Mouse (Mus musculus) midbrain, embryonic 13.5 days (tissue): ENCODE measurements around the gene Ak1. TPM values are rescaled to one million over a fixed set of nuclear protein-coding genes. Genes with fewer than 3 reads are reported as not detected.

Experiments used
- ATAC-seq: fragments of 200-750 bp; cut with Nextera tagmentation; 2 replicates; pipeline ENCODE4 v1.8.0; 2017; ENCODE audit warnings: mild to moderate bottlenecking, moderate TSS enrichment, moderate library complexity
- H3K27ac ChIP-seq: fragments of 300-500 bp; sonication (generic); 2 replicates; pipeline ENCODE4 v1.5.1; 2015; ENCODE audit warnings: inconsistent platforms, mild to moderate bottlenecking, moderate library complexity
- H3K27me3 ChIP-seq: fragments of 300-500 bp; sonication (generic); 2 replicates; pipeline ENCODE4 v1.6.1; 2015; ENCODE audit warnings: mild to moderate bottlenecking, inconsistent platforms
- H3K36me3 ChIP-seq: fragments of 300-500 bp; sonication (generic); 2 replicates; pipeline ENCODE4 v1.6.1; 2015; ENCODE audit warnings: mild to moderate bottlenecking, inconsistent platforms
- H3K4me1 ChIP-seq: fragments of 300-500 bp; sonication (generic); replicated peaks from 2 replicates; pipeline ENCODE4 v1.6.1; 2015; ENCODE audit warnings: inconsistent platforms
- H3K4me2 ChIP-seq: fragments of 300-500 bp; sonication (generic); replicated peaks from 2 replicates; pipeline ENCODE4 v1.6.1; 2015; ENCODE audit warnings: moderate library complexity, mild to moderate bottlenecking, inconsistent platforms
- H3K4me3 ChIP-seq: fragments of 300-500 bp; sonication (generic); replicated peaks from 2 replicates; pipeline ENCODE4 v1.5.1; 2015; ENCODE audit warnings: mild to moderate bottlenecking, inconsistent platforms
- H3K9ac ChIP-seq: fragments of 300-500 bp; sonication (generic); replicated peaks from 2 replicates; pipeline ENCODE4 v1.6.1; 2015; ENCODE audit warnings: mild to moderate bottlenecking, inconsistent platforms
- H3K9me3 ChIP-seq: fragments of 300-500 bp; sonication (generic); 2 replicates; pipeline ENCODE4 v1.6.1; 2016; ENCODE audit warnings: mild to moderate bottlenecking, inconsistent platforms
- WGBS: fragments of 180-500 bp; shearing (Covaris S2); methylation state at CpG from one replicate; pipeline ENCODE4 v1.1.7; 2015; 5-methylcytosine and 5-hydroxymethylcytosine counted together
- polyA plus RNA-seq: library from polyadenylated mRNA; unstranded; fragments of >200 nt; fragmentation: Nextera tagmentation; extraction: Ambion mirVana; gene quantifications from 2 replicates; pipeline ENCODE4 v1.2.1, GENCODE M21; 2015

The Ak1 gene
- polyA plus RNA-seq, 1 experiment from 2014 or later, result 62.9 TPM

DNA sequence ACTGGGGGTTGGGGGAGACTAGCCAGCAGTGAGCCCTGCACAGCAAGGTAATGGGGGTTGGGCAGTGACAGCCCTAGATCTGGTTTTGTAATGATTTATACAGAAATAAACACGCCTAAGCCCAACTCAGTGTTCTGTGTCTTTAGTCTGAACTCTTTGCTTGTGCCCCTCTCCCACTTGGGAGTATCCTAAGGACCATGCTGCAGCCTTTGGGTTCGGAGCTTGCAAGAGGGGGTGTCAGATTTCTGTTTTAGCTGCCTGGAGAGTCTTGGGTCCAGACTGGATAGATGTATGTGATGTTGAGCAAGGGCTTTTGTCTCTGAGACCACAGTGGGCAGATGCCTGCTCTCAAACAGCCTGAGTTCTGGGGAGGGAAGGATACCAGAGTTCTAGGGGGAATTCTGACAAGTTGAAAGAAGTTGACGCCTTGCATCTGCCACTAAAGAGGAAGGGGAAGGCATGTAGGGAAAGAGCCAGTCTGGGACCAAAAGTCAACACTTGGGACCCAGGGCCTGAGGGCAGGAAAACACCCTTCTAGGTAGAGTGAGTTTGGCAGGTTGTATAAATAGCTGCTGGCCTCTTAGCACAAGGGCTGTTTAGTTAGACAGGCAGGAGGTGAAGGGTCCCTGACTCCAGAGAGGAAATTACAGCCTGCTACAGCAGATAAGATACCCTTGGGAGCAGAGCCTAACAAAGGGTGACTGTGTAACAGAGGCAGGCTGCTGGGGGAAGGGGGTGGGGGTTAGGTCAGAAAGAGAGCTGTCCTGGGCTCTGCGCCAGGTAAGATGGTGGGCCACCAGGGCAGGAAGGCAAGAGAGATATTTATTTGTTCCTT is 659 bp upstream of the Ak1 start:
- Histone ChIP-seq H3K27me3 (no peaks in the 10 kb centered on the region), H3K4me2 (no peak overlapping the region), H3K4me1 (peaks cover 53% of the 10 kb centered on the region), H3K36me3 (peaks cover 5% of the 10 kb centered on the region; the same call in 1 of the 2 replicates), H3K9me3 (0 out of 2 replicates have a peak, but pooled peaks cover 3% of the 10 kb centered on the region), H3K9ac (no peak overlapping the region), H3K27ac (peak overlapping the region; percentile 32; the same call in 1 of the 2 replicates), H3K4me3 (no peak overlapping the region)
- WGBS, result 56% methylated on average over 4 of the region's 4 CpGs
- no peak for ATAC-seq

DNA sequence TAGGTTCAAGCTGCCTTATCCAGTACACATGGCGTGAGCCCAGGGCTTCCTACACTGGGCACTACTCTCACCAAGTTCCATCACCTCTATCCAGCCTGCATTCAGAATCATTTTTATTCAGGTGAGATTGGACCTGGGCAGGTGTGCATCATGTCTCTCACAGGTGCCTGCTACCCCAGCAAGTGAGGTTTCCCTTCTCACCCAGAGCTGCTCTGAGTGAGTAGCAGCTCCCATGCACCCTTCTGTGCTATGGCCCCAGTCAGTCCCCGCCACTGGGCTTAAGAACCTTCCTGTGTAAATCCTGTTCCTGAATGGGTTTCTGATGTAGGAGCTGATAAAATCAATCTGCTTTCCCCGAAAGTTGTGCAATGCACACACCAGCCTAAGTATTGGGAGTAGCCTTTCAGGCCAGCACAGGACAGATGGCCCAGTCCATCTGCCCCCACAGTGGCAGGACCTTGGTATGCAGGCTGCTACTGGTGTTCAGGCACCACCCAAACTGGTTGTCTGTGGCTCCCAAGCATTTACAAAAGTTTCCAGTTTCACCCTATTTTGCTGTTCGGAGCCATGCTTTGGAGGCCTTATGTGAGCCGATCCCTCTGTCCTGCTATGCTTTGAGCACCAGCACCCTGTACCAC is 2.7 kb downstream of the Ak1 start:
- no peak overlapping the region for H3K27ac ChIP-seq
- H3K9ac ChIP-seq, result no peak overlapping the region
- H3K9me3 ChIP-seq, result no peaks in the 10 kb centered on the region
- H3K27me3 ChIP-seq, result no peaks in the 10 kb centered on the region
- WGBS, result 77% methylated on average over 5 of the region's 5 CpGs
- no peak overlapping the region for H3K4me2 ChIP-seq
- H3K4me1 ChIP-seq, result peaks cover 73% of the 10 kb centered on the region
- no peaks in the 10 kb centered on the region for H3K36me3 ChIP-seq
- H3K4me3 ChIP-seq, result no peak overlapping the region
- no peak for ATAC-seq

DNA sequence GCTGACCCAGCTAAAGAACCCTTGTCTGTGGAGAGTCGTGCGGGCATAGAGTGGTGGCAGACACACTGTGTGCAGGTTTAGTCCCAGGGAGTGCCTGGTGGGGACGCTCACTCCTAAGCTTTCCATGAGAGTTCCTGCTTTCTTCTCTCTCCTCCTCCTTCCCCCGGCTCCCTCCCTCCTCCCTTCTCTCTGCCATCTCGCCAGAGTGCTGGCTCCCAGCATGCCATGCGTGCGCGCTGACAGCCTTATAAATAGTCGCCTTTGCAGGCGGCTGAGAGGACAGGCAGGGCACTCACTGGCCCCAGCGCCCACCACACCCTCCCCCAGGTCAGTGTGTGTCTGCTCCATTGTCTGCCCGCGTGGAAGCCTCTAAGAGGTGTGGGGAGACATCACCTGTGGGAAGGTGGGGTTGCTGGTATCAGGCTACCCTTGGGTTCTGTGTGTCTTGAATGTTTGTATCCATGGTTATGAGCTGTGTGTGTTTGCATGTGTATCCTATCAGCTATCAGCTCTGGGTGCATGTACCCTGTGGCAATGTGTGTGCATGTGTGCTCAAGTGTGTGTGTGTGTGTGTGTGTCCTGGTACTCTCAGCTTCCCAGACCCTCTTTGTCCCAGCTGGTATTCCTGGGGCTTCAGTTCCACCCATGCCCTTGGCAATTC is 3.8 kb downstream of the Ak1 start:
- peaks cover 71% of the 10 kb centered on the region for H3K4me1 ChIP-seq
- H3K4me3 ChIP-seq, result peak overlapping the region; percentile 36
- peak overlapping the region; percentile 56 for H3K4me2 ChIP-seq
- 3% methylated on average over 13 of the region's 13 CpGs for WGBS
- peak overlapping the region; percentile 85 for H3K27ac ChIP-seq
- H3K9me3 ChIP-seq, result no peaks in the 10 kb centered on the region
- no peaks in the 10 kb centered on the region for H3K36me3 ChIP-seq
- no peaks in the 10 kb centered on the region for H3K27me3 ChIP-seq
- ATAC-seq, result peak; percentile 71
- peak overlapping the region; percentile 63 for H3K9ac ChIP-seq

DNA sequence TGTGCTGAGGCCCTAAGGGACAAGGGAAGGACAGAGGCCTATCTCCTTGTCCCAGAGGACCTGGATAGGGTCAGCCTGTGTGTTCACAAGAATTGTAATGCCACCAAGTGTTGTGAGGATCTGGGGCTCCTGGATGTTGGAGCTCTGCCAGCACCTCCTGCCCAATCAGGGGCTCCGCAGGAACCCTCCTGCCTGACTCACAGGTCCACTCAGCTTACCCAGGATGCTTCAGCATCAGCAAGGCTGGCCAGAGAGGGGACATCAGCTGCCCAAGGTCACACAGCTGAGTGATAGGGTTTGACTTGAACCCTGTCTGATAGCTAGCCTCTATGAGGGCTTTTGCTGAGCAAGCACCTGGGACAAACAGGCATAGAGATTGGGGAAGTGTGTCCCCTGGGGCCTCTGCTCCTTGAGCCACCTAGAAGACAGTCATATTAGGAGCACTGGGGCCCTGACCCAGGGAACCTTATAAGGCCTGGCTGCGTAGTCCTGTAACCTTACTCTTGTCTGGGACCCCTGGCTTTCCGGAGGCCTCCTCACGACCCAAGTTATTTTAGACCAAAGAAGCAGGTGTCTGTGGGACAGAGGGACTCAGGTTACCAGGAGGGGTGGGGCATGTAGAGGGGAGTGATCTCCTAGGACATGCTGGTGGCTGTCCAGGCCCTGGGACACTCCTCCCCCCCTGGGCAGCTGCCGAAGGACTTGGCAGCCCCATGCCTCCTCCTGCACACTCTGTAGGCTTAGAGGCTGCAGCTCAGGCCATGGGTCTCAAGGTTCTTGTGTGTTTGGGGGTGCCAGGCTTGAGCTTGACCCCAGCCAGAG is 4.5 kb downstream of the Ak1 start:
- peak overlapping the region; percentile 56 for H3K4me2 ChIP-seq
- H3K36me3 ChIP-seq, result no peaks in the 10 kb centered on the region
- H3K4me1 ChIP-seq, result peaks cover 68% of the 10 kb centered on the region
- 71% methylated on average over 5 of the region's 5 CpGs for WGBS
- peak overlapping the region; percentile 36 for H3K4me3 ChIP-seq
- H3K27ac ChIP-seq, result peak overlapping the region; percentile 85
- H3K9ac ChIP-seq, result peak overlapping the region; percentile 63
- no peaks in the 10 kb centered on the region for H3K27me3 ChIP-seq
- ATAC-seq, result 0 out of 2 replicates have a peak, but pooled peaks have one; percentile 5
- no peaks in the 10 kb centered on the region for H3K9me3 ChIP-seq

DNA sequence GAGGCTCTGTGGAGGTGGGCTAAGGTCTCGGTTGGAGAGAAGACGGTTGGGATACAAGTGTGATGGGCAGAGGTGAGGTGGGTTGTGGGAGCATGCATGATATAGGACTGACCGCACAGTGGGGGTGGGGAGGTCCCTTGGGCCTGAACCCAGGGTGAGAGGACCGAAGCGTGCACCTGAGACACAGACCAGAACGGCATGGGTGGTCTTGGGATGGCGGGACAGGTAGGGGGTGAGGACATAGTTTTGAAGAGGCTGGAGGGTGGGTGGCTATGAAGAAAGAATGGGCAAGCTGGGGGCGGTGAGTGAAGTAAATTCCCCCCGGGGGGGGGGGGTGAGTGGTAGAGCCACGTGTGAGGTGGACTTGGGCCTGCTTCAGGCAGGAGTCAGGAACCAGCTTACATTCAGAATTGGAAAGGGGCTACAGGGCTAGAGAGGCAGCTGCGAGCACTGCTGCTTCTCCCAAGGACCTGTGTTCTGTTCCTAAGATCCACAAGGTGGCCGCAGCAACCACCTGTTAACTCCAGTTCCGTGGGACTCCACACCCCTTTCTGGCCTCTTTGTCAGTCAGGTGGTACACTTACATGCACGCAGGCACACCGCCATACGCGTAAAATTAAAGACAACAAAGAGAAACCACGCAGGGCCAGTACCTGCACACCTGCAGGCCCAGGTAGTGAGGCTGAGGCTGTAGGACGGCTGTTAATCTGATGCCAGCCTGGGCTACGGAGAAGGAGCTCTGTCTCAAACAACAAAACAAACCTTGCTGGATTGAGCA is 5.9 kb downstream of the Ak1 start:
- 75% methylated on average over 20 of the region's 20 CpGs for WGBS
- no peaks in the 10 kb centered on the region for H3K36me3 ChIP-seq
- H3K4me1 ChIP-seq, result peaks cover 67% of the 10 kb centered on the region
- no peaks in the 10 kb centered on the region for H3K27me3 ChIP-seq
- H3K4me2 ChIP-seq, result no peak overlapping the region
- H3K9me3 ChIP-seq, result no peaks in the 10 kb centered on the region
- ATAC-seq, result no peak
- no peak overlapping the region for H3K9ac ChIP-seq
- no peak overlapping the region for H3K4me3 ChIP-seq
- no peak overlapping the region for H3K27ac ChIP-seq

DNA sequence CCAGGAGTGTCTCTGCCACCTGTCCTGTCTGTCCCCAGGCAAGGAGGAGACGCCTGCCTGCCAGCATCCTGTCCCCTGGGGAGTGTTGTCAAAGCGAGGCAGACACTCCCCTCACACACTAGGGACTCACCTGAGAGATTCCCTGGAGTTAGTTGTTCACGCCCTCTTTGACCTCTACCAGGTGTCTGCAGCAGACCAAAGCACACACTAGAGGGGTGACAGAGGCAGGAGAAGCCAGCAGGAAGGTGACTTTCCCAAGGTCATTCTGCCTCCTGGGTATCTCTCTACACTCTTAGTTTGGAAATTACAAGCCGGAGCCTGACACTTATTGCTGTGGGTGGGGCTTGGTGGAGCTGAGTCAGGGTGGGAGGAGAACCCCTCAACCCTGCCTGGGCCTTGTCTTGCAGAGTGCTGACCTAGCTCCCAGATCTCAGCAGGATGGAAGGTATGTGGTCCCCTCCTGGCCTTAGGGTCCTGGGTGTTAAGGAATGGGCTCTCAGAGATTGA is 6.5 kb downstream of the Ak1 start:
- ATAC-seq, result no peak
- Histone ChIP-seq H3K4me2 (no peak overlapping the region), H3K4me1 (peaks cover 67% of the 10 kb centered on the region), H3K27me3 (no peaks in the 10 kb centered on the region), H3K36me3 (peaks cover under 1% of the 10 kb centered on the region; the same call in 1 of the 2 replicates), H3K9ac (peak overlapping the region; percentile 39; the same call in 1 of the 2 replicates), H3K9me3 (no peaks in the 10 kb centered on the region), H3K27ac (0 out of 2 replicates have a peak overlapping the region, but pooled peaks have one; percentile 68), H3K4me3 (no peak overlapping the region)
- 73% methylated on average over 4 of the region's 4 CpGs for WGBS

DNA sequence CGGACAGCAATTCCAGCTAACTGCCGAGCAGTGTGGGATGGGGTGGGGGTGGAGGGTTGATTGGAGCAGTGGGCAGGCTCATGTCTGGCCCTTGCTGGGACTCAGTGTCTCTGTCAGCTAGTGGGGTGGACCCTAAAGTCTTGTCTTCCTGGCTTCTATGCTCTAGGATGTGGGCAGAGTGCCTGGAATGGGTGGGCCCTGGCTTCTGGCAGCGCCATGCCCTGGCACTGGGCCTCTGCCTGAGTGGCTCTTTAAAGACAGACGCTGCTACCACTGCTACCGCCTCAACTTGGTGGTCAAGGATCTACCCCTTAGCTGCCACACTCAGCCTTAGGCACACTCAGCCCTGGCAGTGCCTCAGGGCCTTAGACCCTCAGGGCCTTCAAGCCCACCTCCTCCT is 7.2 kb downstream of the Ak1 start:
- peak overlapping the region; percentile 68 for H3K27ac ChIP-seq
- H3K36me3 ChIP-seq, result peaks cover 7% of the 10 kb centered on the region; the same call in 1 of the 2 replicates
- no peak for ATAC-seq
- H3K9me3 ChIP-seq, result no peaks in the 10 kb centered on the region
- no peaks in the 10 kb centered on the region for H3K27me3 ChIP-seq
- H3K4me1 ChIP-seq, result peaks cover 67% of the 10 kb centered on the region
- WGBS, result 35% methylated on average over 5 of the region's 5 CpGs
- H3K9ac ChIP-seq, result peak overlapping the region; percentile 39
- peak overlapping the region; percentile 37; the same call in 1 of the 2 replicates for H3K4me2 ChIP-seq
- H3K4me3 ChIP-seq, result 0 out of 2 replicates have a peak overlapping the region, but pooled peaks have one; percentile 1

DNA sequence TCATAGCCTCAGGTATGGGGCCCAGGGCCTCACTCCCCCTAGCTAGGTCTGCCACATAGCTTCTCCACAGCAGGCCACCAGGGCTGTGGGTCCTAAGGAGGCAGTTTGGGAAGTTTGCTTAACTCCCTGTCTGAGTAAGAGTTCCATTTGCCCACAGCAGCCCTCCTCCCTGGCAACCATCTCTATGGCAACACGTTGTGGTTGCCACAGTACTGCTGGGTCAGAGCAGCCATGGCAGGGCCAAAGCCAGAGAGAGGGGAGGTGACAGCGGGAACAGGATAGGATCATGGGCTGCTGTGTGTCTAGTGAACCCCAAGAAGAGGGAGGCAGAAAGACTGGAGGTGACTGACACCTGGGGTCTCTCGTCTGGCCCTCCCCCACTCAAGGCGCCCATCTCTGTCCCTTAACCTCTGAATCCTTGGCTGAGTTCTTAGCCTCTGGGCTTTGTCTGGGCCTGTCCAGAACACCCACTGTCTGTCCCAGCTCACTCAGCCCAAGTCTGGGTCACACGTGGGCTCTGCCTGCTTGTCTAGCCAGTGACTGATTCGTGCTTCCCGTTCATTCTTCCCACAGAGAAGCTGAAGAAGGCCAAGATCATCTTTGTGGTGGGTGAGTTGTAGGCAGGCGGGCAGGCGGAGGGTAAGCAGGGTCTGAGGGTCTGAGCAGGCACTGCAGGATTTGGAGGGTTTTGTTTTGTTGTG is 7.9 kb downstream of the Ak1 start:
- peak; percentile 62 for ATAC-seq
- 24% methylated on average over 9 of the region's 9 CpGs for WGBS
- Histone ChIP-seq H3K4me1 (peaks cover 67% of the 10 kb centered on the region), H3K9ac (peak overlapping the region; percentile 39), H3K27ac (peak overlapping the region; percentile 68), H3K4me2 (peak overlapping the region; percentile 37), H3K4me3 (0 out of 2 replicates have a peak overlapping the region, but pooled peaks have one; percentile 1), H3K9me3 (no peaks in the 10 kb centered on the region), H3K27me3 (no peaks in the 10 kb centered on the region), H3K36me3 (peaks cover 10% of the 10 kb centered on the region; the same call in 1 of the 2 replicates)

DNA sequence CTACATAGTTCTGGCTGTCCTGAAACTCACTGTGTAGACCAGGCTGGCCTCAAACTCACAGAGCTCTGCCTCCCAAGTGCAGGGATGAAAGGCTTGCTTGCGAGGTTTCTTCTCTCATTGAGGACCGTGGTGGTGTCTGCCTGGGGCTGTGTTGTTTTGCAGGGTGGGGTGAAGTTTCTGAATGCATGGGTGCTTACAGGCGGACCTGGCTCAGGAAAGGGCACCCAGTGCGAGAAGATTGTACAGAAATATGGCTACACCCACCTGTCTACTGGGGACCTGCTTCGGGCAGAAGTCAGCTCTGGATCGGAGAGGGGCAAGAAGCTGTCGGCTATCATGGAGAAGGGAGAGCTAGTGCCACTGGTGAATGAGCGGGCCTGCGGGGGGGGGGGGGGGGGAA is 8.5 kb downstream of the Ak1 start:
- H3K9ac ChIP-seq, result peak overlapping the region; percentile 39; the same call in 1 of the 2 replicates
- H3K27me3 ChIP-seq, result no peaks in the 10 kb centered on the region
- no peak for ATAC-seq
- no peak overlapping the region for H3K4me3 ChIP-seq
- H3K4me1 ChIP-seq, result peaks cover 61% of the 10 kb centered on the region
- peak overlapping the region; percentile 58; the same call in 1 of the 2 replicates for H3K27ac ChIP-seq
- H3K36me3 ChIP-seq, result peaks cover 10% of the 10 kb centered on the region; the same call in 1 of the 2 replicates
- H3K4me2 ChIP-seq, result peak overlapping the region; percentile 37
- WGBS, result 77% methylated on average over 8 of the region's 9 CpGs
- no peaks in the 10 kb centered on the region for H3K9me3 ChIP-seq

DNA sequence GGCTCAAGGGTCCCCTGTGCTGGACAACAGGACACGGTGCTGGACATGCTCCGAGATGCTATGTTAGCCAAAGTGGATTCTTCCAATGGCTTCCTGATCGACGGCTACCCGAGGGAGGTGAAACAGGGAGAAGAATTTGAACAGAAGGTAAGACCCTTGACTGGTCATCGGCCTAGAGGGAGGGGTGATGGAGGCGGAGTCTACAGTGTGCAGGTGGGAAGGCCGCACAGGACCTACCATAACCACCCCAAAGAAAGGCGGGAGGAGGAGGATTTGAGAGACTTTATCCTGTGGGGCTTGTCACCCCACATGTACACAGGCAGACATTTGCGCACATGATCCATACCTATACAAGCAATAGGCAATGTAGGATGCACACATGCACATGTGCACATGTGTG is 9.5 kb downstream of the Ak1 start:
- Histone ChIP-seq H3K36me3 (peaks cover 10% of the 10 kb centered on the region; the same call in 1 of the 2 replicates), H3K27me3 (no peaks in the 10 kb centered on the region), H3K9me3 (no peaks in the 10 kb centered on the region), H3K4me2 (no peak overlapping the region), H3K9ac (no peak overlapping the region), H3K4me3 (no peak overlapping the region), H3K27ac (no peak overlapping the region), H3K4me1 (peaks cover 51% of the 10 kb centered on the region)
- no peak for ATAC-seq
- WGBS, result 90% methylated on average over 10 of the region's 10 CpGs
